Mouse (Mus musculus): Measurements from ENCODE around the gene C1rb. TPM values are rescaled to one million over a fixed set of nuclear protein-coding genes. Genes with fewer than 3 reads are reported as not detected.
"Not testable (repeated sequence)": the region's sequence is repeated elsewhere in the genome, so short reads cannot be mapped to it uniquely, and the experiment has no call there.

C1rb gene
- not detected in 2 replicates for polyA plus RNA-seq (2016; fragmentation: Nextera tagmentation; extraction: Ambion mirVana)

DNA sequence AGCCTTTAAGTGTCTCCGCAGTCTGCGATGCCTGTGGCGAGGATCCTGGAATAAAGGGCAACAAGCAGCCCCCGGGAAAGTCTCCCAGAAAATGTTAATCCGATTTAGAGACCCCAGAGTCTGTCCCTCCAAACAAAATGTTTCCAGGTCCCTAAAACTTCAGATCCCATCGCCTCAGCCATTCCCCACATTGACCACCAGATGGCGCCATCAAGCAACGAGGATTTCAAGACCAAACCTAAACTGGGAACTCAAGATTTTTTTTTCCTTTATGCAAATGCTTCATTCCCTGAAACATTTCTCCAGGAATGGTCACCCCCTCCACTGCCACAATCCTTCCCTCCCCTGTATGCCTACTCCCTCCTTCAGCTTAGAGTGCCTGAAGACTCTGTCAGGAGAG, at the start of gene C1rb:
C1rb (plus strand) TSS at position 269 of the 400 bp plus-strand sequence.
- Histone ChIP-seq H3K27me3 (replicated peaks) (no peaks in the 10 kb centered on the region), H3K9ac (no peak within 1 kb of the TSS), H3K4me3 (no peak within 1 kb of the TSS), H3K4me2 (peak within 1 kb of the TSS; percentile 45), H3K9me3 (replicated peaks) (no peaks in the 10 kb centered on the region), H3K36me3 (no peaks in the 10 kb centered on the region), H3K27ac (ENCODE audit: poor library complexity, severe bottlenecking) (no peak within 1 kb of the TSS), H3K4me1 (replicated peaks) (peaks cover 6% of the 10 kb centered on the region; the same call in 1 of the 2 replicates)
- no peak for ATAC-seq (ENCODE audit: insufficient number of reproducible peaks, low FRiP score)
- WGBS: 1% methylated on average over 8 of the region's 8 CpGs

DNA sequence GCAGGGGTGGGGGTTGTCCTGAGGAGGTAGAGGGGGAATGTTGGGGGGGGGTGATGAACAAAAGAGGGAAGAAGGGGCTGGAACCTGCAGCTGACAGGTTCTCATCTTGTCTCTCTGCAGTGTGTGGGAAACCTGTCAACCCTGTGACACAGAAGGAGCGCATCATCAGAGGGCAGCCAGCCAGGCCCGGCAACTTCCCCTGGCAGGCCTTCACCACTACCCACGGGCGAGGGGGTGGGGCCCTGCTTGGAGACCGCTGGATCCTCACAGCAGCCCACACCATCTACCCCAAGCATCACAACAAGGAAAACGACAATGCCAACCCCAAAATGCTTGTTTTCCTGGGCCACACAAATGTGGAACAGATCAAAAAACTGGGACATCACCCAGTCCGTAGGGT, 48.0 kb upstream of the C1rb start:
- not testable (repeated sequence) for H3K27ac ChIP-seq (ENCODE audit: poor library complexity, severe bottlenecking); H3K4me2 ChIP-seq; H3K9me3 ChIP-seq (replicated peaks); H3K9ac ChIP-seq; H3K4me3 ChIP-seq; H3K27me3 ChIP-seq (replicated peaks); H3K36me3 ChIP-seq; H3K4me1 ChIP-seq (replicated peaks)
- 74% methylated on average over 7 of the region's 7 CpGs for WGBS
- 0 out of 2 replicates have a peak, but pooled peaks have one; percentile 18 for ATAC-seq (ENCODE audit: insufficient number of reproducible peaks, low FRiP score)

DNA sequence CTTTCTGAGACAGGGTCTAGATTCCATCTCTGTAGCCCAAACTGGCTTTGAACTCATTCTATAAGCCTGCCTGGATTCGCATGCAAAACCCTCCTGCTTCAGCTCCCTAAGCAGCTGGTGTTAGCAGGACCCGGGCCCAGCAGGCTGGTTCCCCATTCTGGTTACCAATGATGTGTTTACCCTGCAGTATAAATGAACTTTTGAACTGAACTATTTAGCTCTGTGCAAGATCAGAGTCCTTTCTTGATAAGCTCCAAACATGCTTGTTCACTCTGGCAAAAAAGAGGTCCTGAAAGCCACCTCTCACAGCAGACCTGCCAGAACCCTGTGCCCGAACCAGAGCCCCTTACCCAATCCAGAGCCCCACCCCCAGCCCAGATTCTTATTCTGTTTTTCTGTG, 42.2 kb upstream of the C1rb start:
- Histone ChIP-seq H3K9ac (no peak overlapping the region), H3K27ac (ENCODE audit: poor library complexity, severe bottlenecking) (no peak overlapping the region), H3K9me3 (replicated peaks) (no peaks in the 10 kb centered on the region), H3K27me3 (replicated peaks) (no peaks in the 10 kb centered on the region), H3K4me1 (replicated peaks) (no peaks in the 10 kb centered on the region), H3K36me3 (no peaks in the 10 kb centered on the region), H3K4me2 (no peak overlapping the region), H3K4me3 (no peak overlapping the region)
- 64% methylated on average over 3 of the region's 3 CpGs for WGBS
- ATAC-seq (ENCODE audit: insufficient number of reproducible peaks, low FRiP score): no peak

DNA sequence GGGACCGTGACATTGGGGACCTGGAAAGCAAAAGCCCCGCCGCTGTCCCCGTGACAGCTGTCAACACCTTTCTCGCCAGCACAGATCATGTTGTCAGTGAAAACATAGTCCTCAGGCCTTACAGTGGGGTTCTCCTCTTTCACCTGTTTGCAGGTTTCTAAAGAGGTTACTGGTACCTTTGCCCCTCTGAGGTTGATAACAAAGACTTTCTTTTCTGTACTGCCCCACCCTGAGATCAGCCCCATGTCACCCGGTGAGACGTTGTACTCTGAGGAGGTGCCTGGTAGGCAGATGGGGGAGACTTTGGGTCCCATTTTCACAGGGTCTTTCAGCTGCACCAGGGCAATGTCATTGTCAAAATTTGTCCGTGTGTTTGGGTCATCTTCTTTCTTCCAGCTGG, 39.0 kb upstream of the C1rb start:
- no peaks in the 10 kb centered on the region for H3K27me3 ChIP-seq (replicated peaks)
- H3K4me1 ChIP-seq (replicated peaks): no peaks in the 10 kb centered on the region
- H3K27ac ChIP-seq (ENCODE audit: poor library complexity, severe bottlenecking): no peak overlapping the region
- no peak for ATAC-seq (ENCODE audit: insufficient number of reproducible peaks, low FRiP score)
- 74% methylated on average over 8 of the region's 8 CpGs for WGBS
- H3K9ac ChIP-seq: no peak overlapping the region
- H3K36me3 ChIP-seq: no peaks in the 10 kb centered on the region
- no peak overlapping the region for H3K4me3 ChIP-seq
- H3K9me3 ChIP-seq (replicated peaks): no peaks in the 10 kb centered on the region
- no peak overlapping the region for H3K4me2 ChIP-seq

DNA sequence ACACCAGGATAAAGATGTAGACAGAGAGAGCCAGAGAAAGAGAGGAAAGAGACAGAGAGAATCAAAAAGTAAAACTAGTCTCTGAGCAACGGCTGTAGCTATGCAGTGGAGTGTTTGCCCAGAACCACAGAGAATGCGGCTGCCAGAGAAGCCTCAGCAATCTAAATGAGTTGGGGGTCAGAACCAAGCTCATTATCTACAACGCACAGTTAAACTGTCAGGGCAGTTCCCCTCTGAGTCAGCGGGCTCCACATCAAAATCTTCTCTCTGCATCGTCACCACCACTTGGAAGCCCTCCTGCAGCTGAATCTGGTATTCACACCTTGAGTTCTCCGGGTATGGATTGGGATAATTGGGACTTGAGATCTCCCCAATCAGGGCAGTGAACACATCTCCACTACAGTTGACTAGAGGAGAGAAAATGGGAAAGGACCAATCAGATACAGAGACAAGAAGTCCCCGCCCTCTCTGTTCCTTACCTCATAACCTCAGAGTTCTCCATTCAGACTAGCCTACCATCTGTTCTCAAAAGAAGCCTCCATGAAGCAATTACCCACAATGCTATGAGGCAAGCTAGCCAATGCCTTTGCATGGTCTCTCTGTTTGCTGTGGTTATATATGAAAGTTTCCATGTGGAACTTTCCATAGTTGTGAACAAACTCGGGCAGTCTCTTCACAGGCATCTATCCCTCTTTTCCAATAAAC, 33.8 kb upstream of the C1rb start:
- H3K4me2 ChIP-seq; H3K36me3 ChIP-seq; H3K9me3 ChIP-seq (replicated peaks); H3K4me3 ChIP-seq; H3K27ac ChIP-seq (ENCODE audit: poor library complexity, severe bottlenecking); H3K9ac ChIP-seq; ATAC-seq (ENCODE audit: insufficient number of reproducible peaks, low FRiP score); H3K4me1 ChIP-seq (replicated peaks); H3K27me3 ChIP-seq (replicated peaks): not testable (repeated sequence)
- 67% methylated on average over 8 of the region's 8 CpGs for WGBS

DNA sequence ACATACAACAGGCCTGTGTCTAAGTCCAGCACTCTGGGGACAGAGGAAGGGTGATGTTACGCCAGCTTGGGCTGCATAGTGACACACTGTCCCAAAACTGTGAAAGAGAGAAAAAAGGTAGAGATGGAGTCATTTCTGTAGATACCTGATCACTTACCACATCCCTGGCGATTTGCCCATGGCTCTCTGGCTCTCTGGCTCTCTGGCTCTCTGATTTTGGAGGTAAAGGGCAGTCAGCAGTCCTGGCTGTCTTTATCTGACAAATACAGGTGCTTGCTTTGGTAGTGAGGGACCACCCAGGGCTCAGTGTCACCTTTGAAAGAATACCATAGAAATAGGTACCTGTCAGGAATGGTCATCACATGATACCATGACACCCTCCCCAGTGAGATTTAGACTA, 28.9 kb upstream of the C1rb start:
- H3K27ac ChIP-seq (ENCODE audit: poor library complexity, severe bottlenecking); H3K4me3 ChIP-seq; H3K4me1 ChIP-seq (replicated peaks); H3K9me3 ChIP-seq (replicated peaks); H3K9ac ChIP-seq; H3K4me2 ChIP-seq; H3K27me3 ChIP-seq (replicated peaks); ATAC-seq (ENCODE audit: insufficient number of reproducible peaks, low FRiP score); H3K36me3 ChIP-seq: not testable (repeated sequence)
- WGBS: 61% methylated on average over 2 of the region's 2 CpGs

DNA sequence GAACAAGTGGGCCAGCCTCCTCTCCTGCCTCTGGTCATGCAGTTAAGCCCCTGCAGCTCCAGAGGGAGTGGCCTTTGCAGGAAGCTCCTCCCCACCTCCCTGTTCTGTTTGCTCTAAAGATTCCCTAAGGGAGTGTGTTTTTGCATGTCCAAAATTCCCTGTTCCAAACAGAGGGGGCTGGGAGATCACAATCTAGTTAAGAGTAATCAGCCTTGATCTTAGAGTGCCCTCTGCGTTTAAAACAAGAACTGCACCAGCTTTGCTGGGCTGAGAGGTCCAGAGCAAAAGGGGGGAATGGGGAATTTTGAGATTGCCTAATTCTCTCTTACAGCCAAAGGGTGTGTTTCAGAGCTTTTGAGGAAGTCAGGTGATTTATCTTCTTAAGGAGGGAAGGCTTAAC, 27.8 kb upstream of the C1rb start, which contains the start of gene C1s1:
C1s1 (minus strand) TSS at position 76 of the 400 bp plus-strand sequence.
- not testable (repeated sequence) for H3K4me1 ChIP-seq (replicated peaks); H3K36me3 ChIP-seq; H3K4me2 ChIP-seq; H3K27me3 ChIP-seq (replicated peaks); H3K9me3 ChIP-seq (replicated peaks); H3K27ac ChIP-seq (ENCODE audit: poor library complexity, severe bottlenecking); H3K9ac ChIP-seq; H3K4me3 ChIP-seq; ATAC-seq (ENCODE audit: insufficient number of reproducible peaks, low FRiP score)
- 6% methylated on average over 1 of the region's 1 CpGs for WGBS

DNA sequence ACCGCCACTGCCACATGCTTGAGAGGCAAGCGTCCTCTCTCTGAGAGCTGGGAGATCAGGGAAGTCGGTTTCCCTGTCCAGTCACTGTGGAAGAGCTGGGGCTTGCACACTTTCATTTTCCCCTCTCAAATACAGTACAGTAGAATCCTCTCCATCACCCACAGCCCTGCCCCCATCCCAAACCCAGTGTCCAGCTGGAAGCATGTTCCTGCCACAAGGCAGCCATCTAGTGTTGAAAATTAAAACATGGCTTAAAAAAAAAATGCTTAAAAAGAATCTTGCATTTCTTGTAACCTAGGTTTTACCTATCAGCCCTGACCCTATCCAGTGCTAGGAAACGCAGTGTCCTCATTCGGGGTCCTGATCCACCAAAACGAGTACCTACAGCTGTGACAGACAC, 25.6 kb upstream of the C1rb start:
- H3K4me1 ChIP-seq (replicated peaks): no peaks in the 10 kb centered on the region

DNA sequence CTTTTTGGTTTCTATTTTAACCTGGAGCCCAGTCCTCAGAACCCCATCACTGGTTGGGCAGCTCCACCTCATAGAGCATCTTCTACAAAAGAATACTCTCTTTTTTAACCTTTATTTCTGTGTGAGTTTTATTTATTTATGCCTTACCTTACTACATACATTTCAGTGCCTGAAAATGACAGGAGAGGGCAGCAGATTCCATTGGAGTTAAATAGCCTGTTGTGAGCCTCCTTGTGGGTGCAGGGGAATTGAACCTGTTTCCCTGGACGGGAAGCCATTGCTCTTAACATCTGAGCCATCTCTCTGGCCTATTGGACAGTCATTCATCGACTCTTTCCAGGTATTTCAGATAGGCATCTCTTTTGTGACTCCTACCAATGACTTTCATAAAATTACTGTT, 24.7 kb upstream of the C1rb start:
- no peak overlapping the region for H3K9ac ChIP-seq
- no peak overlapping the region for H3K27ac ChIP-seq (ENCODE audit: poor library complexity, severe bottlenecking)
- H3K4me1 ChIP-seq (replicated peaks): no peaks in the 10 kb centered on the region
- 75% methylated on average over 2 of the region's 2 CpGs for WGBS
- H3K27me3 ChIP-seq (replicated peaks): no peaks in the 10 kb centered on the region
- H3K9me3 ChIP-seq (replicated peaks): peaks cover 10% of the 10 kb centered on the region
- H3K4me2 ChIP-seq: no peak overlapping the region
- H3K36me3 ChIP-seq: no peaks in the 10 kb centered on the region
- no peak for ATAC-seq (ENCODE audit: insufficient number of reproducible peaks, low FRiP score)
- H3K4me3 ChIP-seq: no peak overlapping the region

More for the DNA sequence above, 25.6 kb upstream of the C1rb start:
- Histone ChIP-seq H3K4me2 (no peak overlapping the region), H3K4me3 (no peak overlapping the region), H3K36me3 (no peaks in the 10 kb centered on the region), H3K27ac (ENCODE audit: poor library complexity, severe bottlenecking) (no peak overlapping the region), H3K9me3 (replicated peaks) (peaks cover 5% of the 10 kb centered on the region; the same call in 1 of the 2 replicates), H3K27me3 (replicated peaks) (no peaks in the 10 kb centered on the region), H3K9ac (no peak overlapping the region)
- 73% methylated on average over 6 of the region's 6 CpGs for WGBS
- no peak for ATAC-seq (ENCODE audit: insufficient number of reproducible peaks, low FRiP score)

DNA sequence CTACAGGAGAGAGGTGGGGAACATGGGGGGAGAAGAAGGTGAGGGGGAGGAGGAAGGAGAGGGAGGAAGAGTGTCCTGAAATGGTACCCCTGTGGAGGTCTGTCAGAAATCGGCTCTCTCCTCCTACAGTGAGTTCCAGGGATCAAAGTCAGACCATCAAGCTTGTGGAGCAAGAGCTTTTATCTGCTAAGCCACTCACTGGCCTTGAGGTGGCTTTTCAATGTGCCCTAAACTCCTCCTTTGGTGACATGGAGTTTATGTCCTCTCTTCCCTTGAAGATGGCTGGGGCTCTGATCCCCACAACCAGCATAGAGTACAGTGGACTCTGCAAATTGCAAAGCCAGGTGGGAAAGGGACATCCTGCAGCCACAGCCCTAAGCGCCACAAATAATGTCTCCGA, 22.1 kb upstream of the C1rb start:
- WGBS: 77% methylated on average over 3 of the region's 3 CpGs
- not testable (repeated sequence) for ATAC-seq (ENCODE audit: insufficient number of reproducible peaks, low FRiP score); H3K36me3 ChIP-seq

DNA sequence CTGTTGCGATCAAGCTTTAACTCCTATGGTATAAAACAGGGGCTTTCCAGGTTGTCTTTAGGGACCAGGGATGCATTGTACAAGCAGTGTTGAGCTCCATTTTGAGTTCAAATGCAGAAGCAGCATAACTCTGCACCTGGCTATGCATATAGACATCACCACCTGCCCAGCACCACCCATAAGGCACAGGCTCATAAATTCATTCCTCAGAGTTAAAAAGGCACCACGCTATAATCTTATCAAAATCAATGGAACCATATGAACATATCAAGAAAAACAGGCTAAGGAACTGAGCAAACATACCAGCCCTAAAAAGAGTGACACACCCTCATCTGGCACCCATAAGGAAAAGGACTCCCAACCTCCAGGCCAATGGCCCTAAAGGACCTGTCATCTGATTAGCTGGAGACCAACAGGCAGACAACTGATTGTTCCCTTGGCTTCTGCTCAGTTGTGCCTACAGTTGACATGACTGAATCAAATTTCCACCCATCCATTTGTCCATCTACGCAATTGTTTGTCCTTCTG, 21.0 kb upstream of the C1rb start:
- Histone ChIP-seq H3K9ac (no peak overlapping the region), H3K27me3 (replicated peaks) (no peaks in the 10 kb centered on the region), H3K4me3 (no peak overlapping the region), H3K4me1 (replicated peaks) (no peaks in the 10 kb centered on the region), H3K9me3 (replicated peaks) (peaks cover 19% of the 10 kb centered on the region), H3K36me3 (no peaks in the 10 kb centered on the region), H3K4me2 (no peak overlapping the region), H3K27ac (ENCODE audit: poor library complexity, severe bottlenecking) (no peak overlapping the region)
- no peak for ATAC-seq (ENCODE audit: insufficient number of reproducible peaks, low FRiP score)
- 87% methylated on average over 3 of the region's 3 CpGs for WGBS

More for the DNA sequence above, 22.1 kb upstream of the C1rb start:
- peaks cover 19% of the 10 kb centered on the region for H3K9me3 ChIP-seq (replicated peaks)
- H3K9ac ChIP-seq; H3K4me1 ChIP-seq (replicated peaks); H3K27me3 ChIP-seq (replicated peaks); H3K4me2 ChIP-seq; H3K27ac ChIP-seq (ENCODE audit: poor library complexity, severe bottlenecking); H3K4me3 ChIP-seq: not testable (repeated sequence)

DNA sequence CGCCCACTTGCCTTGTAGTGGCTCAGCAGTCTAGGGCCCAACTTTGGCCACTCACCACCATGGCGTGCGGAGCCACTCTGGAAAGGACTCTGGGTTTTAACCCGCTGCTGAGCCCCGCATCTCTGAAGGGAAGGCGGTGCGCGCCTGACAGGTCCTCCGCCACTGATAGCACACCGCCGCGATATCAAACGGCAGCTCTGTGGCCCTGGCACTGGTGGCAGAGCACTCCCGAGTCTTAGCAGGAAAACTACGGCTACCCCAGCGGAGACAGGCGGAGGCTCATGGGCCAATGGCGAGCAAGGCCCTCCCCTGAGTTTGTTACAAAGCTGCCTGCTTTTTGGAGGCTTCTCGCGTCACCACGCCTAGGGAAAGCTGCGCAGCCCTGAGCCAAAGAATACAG, 17.3 kb upstream of the C1rb start:
- Histone ChIP-seq H3K27ac (ENCODE audit: poor library complexity, severe bottlenecking) (no peak overlapping the region), H3K27me3 (replicated peaks) (no peaks in the 10 kb centered on the region), H3K9me3 (replicated peaks) (peaks cover 19% of the 10 kb centered on the region), H3K4me2 (no peak overlapping the region), H3K9ac (no peak overlapping the region), H3K4me1 (replicated peaks) (no peaks in the 10 kb centered on the region), H3K36me3 (no peaks in the 10 kb centered on the region), H3K4me3 (no peak overlapping the region)
- no peak for ATAC-seq (ENCODE audit: insufficient number of reproducible peaks, low FRiP score)
- 52% methylated on average over 22 of the region's 22 CpGs for WGBS
